Mouse (Mus musculus) heart, adult 2 months (tissue): ENCODE results near the gene Elane.

Experiments used
- CTCF ChIP-seq: fragments of 200-600 bp; IDR thresholded peaks from 2 replicates; pipeline ENCODE4 v1.8.1; 2022; ENCODE audit warnings: antibody characterized with exemption, mild to moderate bottlenecking, moderate library complexity
- EP300 ChIP-seq: fragments of 200-500 bp; IDR thresholded peaks from 2 replicates; pipeline ENCODE4 v1.6.1; 2011; ENCODE audit warnings: low read depth, low read length, control low read depth; ENCODE audit not compliant: insufficient read depth
- POLR2A ChIP-seq: fragments of 200-500 bp; IDR thresholded peaks from 2 replicates; pipeline ENCODE4 v1.6.1; 2011; ENCODE audit warnings: mild to moderate bottlenecking, low read depth, low read length, control low read depth; ENCODE audit not compliant: insufficient read depth

DNA sequence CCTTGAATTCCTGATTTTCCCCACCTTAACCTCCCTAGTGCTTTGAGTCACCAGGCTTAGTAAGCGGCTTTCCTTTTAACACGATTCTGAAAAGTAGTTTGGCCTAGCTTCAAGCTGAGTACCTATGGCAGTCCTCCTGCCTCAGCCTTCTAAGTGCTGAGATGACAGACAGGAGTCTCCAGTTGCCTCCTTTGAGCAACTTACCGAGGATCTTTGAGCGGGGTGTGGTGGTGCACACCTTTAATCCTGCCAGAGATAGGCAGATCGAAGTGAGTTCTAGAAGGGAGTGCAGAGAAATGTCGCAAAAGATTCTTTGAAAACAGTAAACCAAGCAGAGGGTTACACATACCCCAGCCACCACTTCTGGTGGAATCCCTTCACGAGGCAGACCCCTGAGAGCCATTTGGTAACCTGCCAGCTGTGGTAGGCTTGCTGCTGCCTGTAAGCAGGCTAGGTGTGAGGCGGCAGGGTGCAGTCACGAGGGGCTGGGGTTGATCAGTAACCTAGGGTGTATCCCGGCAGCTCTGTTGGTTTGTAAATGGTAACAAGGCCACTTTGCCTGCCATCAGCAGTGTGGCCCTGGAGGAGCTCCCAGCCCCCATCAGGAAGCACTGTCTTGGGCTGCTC lies 30.4 kb upstream of the Elane start:
- TF ChIP-seq CTCF: no peak
- TF ChIP-seq POLR2A: no peak
- no peak for TF ChIP-seq EP300
